Mouse (Mus musculus) C2C12 (cell line): ENCODE measurements around the gene Anks1.

Source experiments
- CEBPB ChIP-seq: IDR thresholded peaks from one replicate; pipeline ENCODE4 v1.6.1; 2011; ENCODE audit warnings: low read depth, mild to moderate bottlenecking, control low read depth, moderate library complexity
- CTCF ChIP-seq: IDR thresholded peaks from one replicate; pipeline ENCODE4 v1.5.1; 2011; ENCODE audit not compliant: control insufficient read depth, insufficient read depth, insufficient read length
- FOSL1 ChIP-seq: IDR thresholded peaks from one replicate; pipeline ENCODE4 v1.8.0; 2011; ENCODE audit warnings: mild to moderate bottlenecking, low read length; ENCODE audit not compliant: poor library complexity, insufficient read depth, severe bottlenecking
- MAX ChIP-seq: IDR thresholded peaks from one replicate; pipeline ENCODE4 v1.6.1; 2011; ENCODE audit warnings: mild to moderate bottlenecking, control low read depth
- MYOD1 ChIP-seq: IDR thresholded peaks from one replicate; pipeline ENCODE4 v1.6.1; 2011; ENCODE audit warnings: low read depth; ENCODE audit not compliant: control insufficient read depth, insufficient read length
- MYOG ChIP-seq: IDR thresholded peaks from one replicate; pipeline ENCODE4 v1.6.1; 2011; ENCODE audit not compliant: control insufficient read depth, insufficient read length; ENCODE audit errors: extremely low read depth
- USF1 ChIP-seq: IDR thresholded peaks from one replicate; pipeline ENCODE4 v1.6.1; 2011; ENCODE audit warnings: low read depth, mild to moderate bottlenecking, control low read depth, moderate library complexity

- TF ChIP-seq CTCF = no peak
- TF ChIP-seq FOSL1 = no peak
- TF ChIP-seq USF1 = no peak
- TF ChIP-seq CEBPB = no peak
- no peak for TF ChIP-seq MAX
- TF ChIP-seq MYOD1 = no peak
- TF ChIP-seq MYOG = no peak
Observed at GRCm38 (mm10) chr17:28067303-28067702, 158.2 kb downstream of the Anks1 start.
